Mouse (Mus musculus) myocyte (in vitro differentiated cells): ENCODE measurements around the gene Dcaf8. TPM values are rescaled to one million over a fixed set of nuclear protein-coding genes. Genes with fewer than 3 reads are reported as not detected.
A peak's percentile ranks its signal among the peaks of the same experiment; 100 is the strongest.

Experiments
- H3K27me3 ChIP-seq: one replicate; pipeline ENCODE4 v1.6.1; 2011; ENCODE audit not compliant: control insufficient read depth, insufficient read depth, insufficient read length
- H3K36me3 ChIP-seq: one replicate; pipeline ENCODE4 v1.6.1; 2011; ENCODE audit not compliant: control insufficient read depth, insufficient read depth
- H3K4me2 ChIP-seq: one replicate; pipeline ENCODE4 v1.6.1; 2011; ENCODE audit warnings: low read depth, control low read depth
- H3K4me3 ChIP-seq: one replicate; pipeline ENCODE4 v1.5.1; 2011; ENCODE audit warnings: mild to moderate bottlenecking, control low read depth, moderate library complexity
- H3K79me2 ChIP-seq: one replicate; pipeline ENCODE4 v1.6.1; 2011; ENCODE audit not compliant: control insufficient read depth, insufficient read depth
- H3ac ChIP-seq: one replicate; pipeline ENCODE4 v1.6.1; 2011; ENCODE audit not compliant: control insufficient read depth, insufficient read length
- CEBPB ChIP-seq: IDR thresholded peaks from 2 replicates; pipeline ENCODE4 v1.6.1; 2011; ENCODE audit warnings: mild to moderate bottlenecking, moderate library complexity; ENCODE audit not compliant: poor library complexity, insufficient read depth, severe bottlenecking
- E2F4 ChIP-seq: IDR thresholded peaks from one replicate; pipeline ENCODE4 v1.6.1; 2011; ENCODE audit warnings: mild to moderate bottlenecking, control low read depth, moderate library complexity; ENCODE audit not compliant: insufficient read depth
- MAX ChIP-seq: IDR thresholded peaks from one replicate; pipeline ENCODE4 v1.6.1; 2011; ENCODE audit warnings: low read depth, mild to moderate bottlenecking, control low read depth
- MYOD1 ChIP-seq, 3 experiments: IDR thresholded peaks; one replicate each; pipeline ENCODE4 v1.6.1; 2011; ENCODE audit warnings: control low read depth in 2 of 3, low read depth in 2 of 3, mild to moderate bottlenecking in 2 of 3, moderate library complexity in 1 of 3; ENCODE audit not compliant: insufficient read length in 2 of 3, control insufficient read depth in 1 of 3
- MYOG ChIP-seq, 3 experiments: IDR thresholded peaks; one replicate each; pipeline ENCODE4 v1.6.1; 2011; ENCODE audit warnings: control low read depth in 2 of 3, low read depth in 2 of 3, mild to moderate bottlenecking in 2 of 3; ENCODE audit not compliant: insufficient read length in 2 of 3, control insufficient read depth in 1 of 3, insufficient read depth in 1 of 3
- POLR2A ChIP-seq: IDR thresholded peaks from one replicate; pipeline ENCODE4 v1.6.1; 2011; ENCODE audit warnings: low read depth, mild to moderate bottlenecking, control low read depth, moderate library complexity; ENCODE audit not compliant: insufficient read length
- POLR2AphosphoS2 ChIP-seq: IDR thresholded peaks from one replicate; pipeline ENCODE4 v1.6.1; 2011; ENCODE audit warnings: low read depth, control low read depth; ENCODE audit not compliant: insufficient read length
- REST ChIP-seq: IDR thresholded peaks from one replicate; pipeline ENCODE4 v1.6.1; 2011; ENCODE audit warnings: mild to moderate bottlenecking, control low read depth, moderate library complexity; ENCODE audit not compliant: insufficient read depth, insufficient read length
- SRF ChIP-seq: IDR thresholded peaks from one replicate; pipeline ENCODE4 v1.6.1; 2011; ENCODE audit warnings: low read depth; ENCODE audit not compliant: control insufficient read depth, insufficient read length
- TCF12 ChIP-seq: IDR thresholded peaks from one replicate; pipeline ENCODE4 v1.6.1; 2011; ENCODE audit warnings: mild to moderate bottlenecking, control low read depth; ENCODE audit not compliant: poor library complexity, insufficient read depth, severe bottlenecking
- TCF3 ChIP-seq: IDR thresholded peaks from one replicate; pipeline ENCODE4 v1.6.1; 2011; ENCODE audit warnings: low read depth, control low read depth; ENCODE audit not compliant: insufficient read length
- USF1 ChIP-seq: IDR thresholded peaks from one replicate; pipeline ENCODE4 v1.6.1; 2011; ENCODE audit warnings: low read depth, mild to moderate bottlenecking, control low read depth, moderate library complexity
- polyA plus RNA-seq: library from polyadenylated mRNA; unstranded; fragments of >200 nt; fragmentation: generic; extraction: Trizol; gene quantifications from one replicate; pipeline ENCODE4 v1.2.1, GENCODE M21; 2012; ENCODE audit warnings: missing spikeins

The Dcaf8 gene
- polyA plus RNA-seq, 1 experiment, result 80.0 TPM

GRCm38 (mm10) chr1:172183915-172184314, 36.0 kb downstream of the Dcaf8 start:
- H3K4me2 ChIP-seq, result no peak overlapping the region
- peaks cover 56% of the 10 kb centered on the region for H3K36me3 ChIP-seq
- H3K4me3 ChIP-seq, result no peak overlapping the region
- H3K27me3 ChIP-seq, result no peaks in the 10 kb centered on the region
- no peak overlapping the region for H3ac ChIP-seq
- H3K79me2 ChIP-seq, result no peaks in the 10 kb centered on the region
- TF ChIP-seq E2F4, result no peak
- no peak for TF ChIP-seq SRF
- TF ChIP-seq CEBPB, result no peak
- no peak for TF ChIP-seq TCF12
- no peak for TF ChIP-seq MAX
- TF ChIP-seq POLR2A, result no peak
- no peak for TF ChIP-seq POLR2AphosphoS2
- TF ChIP-seq REST, result no peak
- no peak for TF ChIP-seq USF1
- no peak for TF ChIP-seq MYOG (IDR thresholded peaks at IDR 0.05; ENCODE audit: control insufficient read depth in 1 of 3, insufficient read depth in 1 of 3, insufficient read length in 2 of 3, low read depth in 2 of 3)
- TF ChIP-seq MYOD1 (IDR thresholded peaks at IDR 0.05; ENCODE audit: control insufficient read depth in 1 of 3, insufficient read length in 2 of 3, low read depth in 2 of 3), result no peak
- TF ChIP-seq TCF3, result no peak

GRCm38 (mm10) chr1:172186401-172187289, 38.8 kb downstream of the Dcaf8 start:
- H3K79me2 ChIP-seq, result no peaks in the 10 kb centered on the region
- H3ac ChIP-seq, result no peak overlapping the region
- peaks cover 64% of the 10 kb centered on the region for H3K36me3 ChIP-seq
- H3K27me3 ChIP-seq, result no peaks in the 10 kb centered on the region
- peak; percentile 33 for TF ChIP-seq POLR2A
- TF ChIP-seq CEBPB, result no peak
- TF ChIP-seq POLR2AphosphoS2, result no peak
- H3K4me2 ChIP-seq, result no peak overlapping the region
- no peak overlapping the region for H3K4me3 ChIP-seq

GRCm38 (mm10) chr1:172188891-172189290, 41.0 kb downstream of the Dcaf8 start:
- H3K27me3 ChIP-seq, result no peaks in the 10 kb centered on the region
- no peak overlapping the region for H3K4me2 ChIP-seq
- no peak overlapping the region for H3ac ChIP-seq
- H3K79me2 ChIP-seq, result no peaks in the 10 kb centered on the region
- no peak overlapping the region for H3K4me3 ChIP-seq
- TF ChIP-seq POLR2A, result no peak
- TF ChIP-seq REST, result no peak
- no peak for TF ChIP-seq USF1
- no peak for TF ChIP-seq TCF12
- no peak for TF ChIP-seq POLR2AphosphoS2
- no peak for TF ChIP-seq E2F4
- TF ChIP-seq SRF, result no peak
- TF ChIP-seq MYOG (IDR thresholded peaks at IDR 0.05; ENCODE audit: control insufficient read depth in 1 of 3, insufficient read depth in 1 of 3, insufficient read length in 2 of 3, low read depth in 2 of 3), result no peak
- TF ChIP-seq CEBPB, result no peak
- H3K36me3 ChIP-seq, result peaks cover 72% of the 10 kb centered on the region

GRCm38 (mm10) chr1:172191578-172191977, 43.7 kb downstream of the Dcaf8 start:
- H3K79me2 ChIP-seq, result no peaks in the 10 kb centered on the region
- TF ChIP-seq MAX (no peak), USF1 (no peak), MYOD1 (IDR thresholded peaks at IDR 0.05; ENCODE audit: control insufficient read depth in 1 of 3, insufficient read length in 2 of 3, low read depth in 2 of 3) (no peak), REST (no peak), POLR2A (no peak), POLR2AphosphoS2 (no peak), E2F4 (no peak)
- H3K27me3 ChIP-seq, result no peaks in the 10 kb centered on the region
- H3K4me2 ChIP-seq, result no peak overlapping the region
- H3K36me3 ChIP-seq, result peaks cover 63% of the 10 kb centered on the region
- no peak overlapping the region for H3ac ChIP-seq
- no peak overlapping the region for H3K4me3 ChIP-seq

GRCm38 (mm10) chr1:172192217-172192616, 44.3 kb downstream of the Dcaf8 start:
- Histone ChIP-seq H3K79me2 (no peaks in the 10 kb centered on the region), H3K4me3 (no peak overlapping the region), H3ac (no peak overlapping the region), H3K36me3 (peaks cover 63% of the 10 kb centered on the region), H3K27me3 (no peaks in the 10 kb centered on the region), H3K4me2 (no peak overlapping the region)
- TF ChIP-seq E2F4, result no peak
- no peak for TF ChIP-seq CEBPB
- TF ChIP-seq POLR2AphosphoS2, result no peak
- TF ChIP-seq USF1, result no peak
- TF ChIP-seq MAX, result no peak
- TF ChIP-seq POLR2A, result no peak
